Mouse (Mus musculus) embryo, embryonic 11.5 days (tissue): Measurements from ENCODE around the gene Marcks.

Experiments used
- DNase-seq: peaks from one replicate; pipeline ENCODE4 v3.0.0-alpha.2; 2012; ENCODE audit warnings: low read depth, low spot score

Marcks gene

DNA sequence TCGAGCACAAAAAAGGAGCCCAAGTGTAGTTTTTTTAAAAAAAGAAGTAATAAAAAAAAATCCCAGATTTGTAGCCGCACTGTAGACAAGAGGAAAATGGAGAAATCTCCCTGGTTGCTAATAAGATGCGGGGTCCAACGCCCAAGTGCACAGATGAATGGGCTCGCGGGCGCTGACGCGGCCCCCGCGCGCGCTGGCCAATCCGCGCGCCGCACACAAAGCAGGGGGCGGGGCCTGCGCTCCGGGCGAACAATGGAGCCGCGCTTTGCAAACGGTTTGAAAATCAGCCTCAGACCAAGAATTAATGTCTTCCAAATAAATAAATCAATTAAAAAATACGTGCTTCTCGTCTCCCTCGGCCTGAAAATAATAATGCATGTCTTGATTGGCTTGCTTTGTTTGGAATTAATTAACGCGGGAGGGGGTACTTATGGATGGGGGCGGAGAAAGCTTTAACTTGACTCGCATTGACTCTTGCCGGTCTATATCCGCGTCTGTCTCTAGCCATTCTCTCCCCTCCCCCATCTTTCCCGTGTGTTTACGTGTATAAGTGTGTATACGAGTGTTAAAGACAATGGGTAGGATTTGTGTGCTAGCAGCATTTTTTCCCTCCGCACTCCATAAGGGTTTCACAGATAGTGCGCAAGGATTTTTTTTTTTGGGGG is at the start of gene Marcks:
Gene Marcks (minus strand): TSS at position 143 of the 665 bp plus-strand sequence.
- peak; percentile 89 for DNase-seq

DNA sequence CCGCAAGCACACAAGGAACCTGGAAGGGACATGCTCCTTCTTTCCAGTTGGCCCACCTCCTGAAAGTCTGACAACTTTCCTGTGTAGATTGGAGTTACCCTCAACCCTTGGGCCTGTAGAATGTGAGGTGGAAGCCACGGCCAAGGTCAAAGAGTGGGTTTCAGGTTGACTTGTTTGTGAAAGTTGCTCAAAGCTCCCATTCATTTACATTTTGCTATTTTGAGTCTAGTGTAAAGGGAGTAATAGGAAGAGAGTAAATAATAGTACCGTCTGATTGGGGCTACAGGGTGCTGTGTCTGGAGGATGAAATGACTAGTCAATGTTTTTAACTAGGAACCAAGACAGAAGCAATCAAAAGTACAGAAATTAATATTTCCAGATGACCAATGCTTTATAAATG is 38.4 kb upstream of the Marcks start:
- DNase-seq: no peak

DNA sequence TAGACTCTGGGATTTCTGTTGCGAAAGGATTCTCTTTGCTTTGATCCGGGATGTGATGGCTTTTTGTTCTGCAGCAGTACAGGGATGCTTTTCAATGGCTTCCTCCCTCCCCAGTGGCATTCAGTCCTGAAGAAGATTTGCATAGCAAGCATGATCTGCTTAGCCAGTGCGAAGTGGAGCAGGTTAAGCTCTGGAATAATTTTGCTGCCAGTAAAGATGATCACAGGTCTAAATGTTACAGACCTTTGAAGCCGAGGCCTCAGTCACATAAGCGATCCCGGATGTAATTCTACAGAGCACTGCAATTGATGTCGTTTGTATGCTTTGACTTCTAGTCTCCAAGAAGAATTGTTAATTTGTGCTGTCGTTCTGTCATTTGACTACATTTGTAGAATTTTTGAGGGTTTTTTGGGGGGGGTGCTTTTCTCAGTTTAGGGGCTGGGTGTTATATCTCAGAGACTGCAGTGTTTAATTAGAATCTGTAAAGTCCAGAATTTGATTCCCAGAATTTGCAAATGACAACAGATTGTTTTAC is 33.8 kb upstream of the Marcks start:
- no peak for DNase-seq

DNA sequence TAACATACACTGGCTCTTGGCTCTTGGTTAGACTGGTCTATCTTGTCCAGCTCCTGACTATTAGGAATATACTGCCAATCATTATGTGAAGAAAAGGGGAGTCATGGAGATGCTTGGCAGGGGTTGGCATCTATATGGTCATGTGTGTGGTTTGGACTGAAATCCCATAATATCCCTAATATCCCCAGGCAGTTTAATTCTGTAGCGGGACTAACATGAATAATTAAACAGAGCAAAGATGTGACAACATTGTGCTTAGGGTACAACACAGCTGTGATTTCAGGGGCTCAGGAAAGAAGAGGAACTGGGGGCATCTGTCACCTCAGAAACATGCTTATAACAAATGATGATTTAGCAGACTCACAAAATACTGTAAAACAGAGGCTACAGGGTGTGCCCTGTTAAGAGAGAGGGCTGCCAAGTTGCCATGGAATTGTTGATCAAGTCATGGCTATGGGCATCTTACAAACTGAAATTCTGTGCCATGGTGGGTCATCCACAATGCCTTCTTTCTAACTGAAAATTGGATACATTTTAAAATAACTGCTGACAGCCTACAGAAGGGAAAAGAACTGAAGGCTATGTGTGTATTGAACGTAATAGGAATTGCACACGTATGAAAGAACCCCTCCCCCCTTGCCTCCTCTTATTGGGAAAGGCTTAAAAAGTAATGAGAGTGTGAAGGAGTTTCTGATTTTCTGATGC is 33.1 kb upstream of the Marcks start:
- DNase-seq: no peak

DNA sequence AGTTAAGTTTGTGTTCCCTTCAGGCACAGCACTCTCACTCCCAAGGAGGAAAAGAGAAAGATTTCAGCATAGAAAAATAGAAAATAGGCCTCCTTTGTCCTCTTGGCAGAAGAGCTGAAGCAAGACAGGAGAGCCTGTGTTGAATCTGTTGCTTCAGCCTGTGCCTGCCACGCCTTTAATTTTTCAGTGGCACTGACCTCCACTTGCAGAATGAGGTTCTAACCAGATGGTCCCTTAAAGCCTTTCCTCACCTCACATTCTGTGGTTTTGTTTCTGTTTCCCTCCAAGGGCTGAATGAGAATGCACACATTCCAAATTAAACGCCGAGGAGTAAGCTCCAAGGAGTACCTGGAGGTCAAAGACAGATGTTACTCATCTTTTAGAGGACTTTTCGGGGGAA is 32.2 kb upstream of the Marcks start:
- DNase-seq: no peak

DNA sequence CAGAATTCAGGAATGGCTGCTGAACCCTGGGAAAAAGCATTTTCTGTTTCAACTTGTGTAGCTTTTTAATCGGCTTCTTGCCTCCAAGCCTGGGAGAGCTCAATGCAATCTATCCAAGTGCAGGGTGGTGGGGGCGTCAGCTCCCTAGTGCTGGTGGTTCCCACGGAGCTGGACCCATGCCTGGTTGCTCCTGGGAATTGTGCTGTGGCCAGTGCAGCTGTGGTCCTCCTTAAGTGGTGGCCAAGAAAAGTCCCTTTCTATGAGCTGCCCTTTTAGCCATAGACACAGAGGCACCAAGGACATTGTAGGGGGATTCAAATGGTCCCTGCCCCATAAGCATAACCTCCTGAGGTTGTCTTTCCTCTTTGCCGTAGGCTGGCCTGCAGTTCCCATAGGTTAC is 31.7 kb upstream of the Marcks start:
- DNase-seq: no peak

DNA sequence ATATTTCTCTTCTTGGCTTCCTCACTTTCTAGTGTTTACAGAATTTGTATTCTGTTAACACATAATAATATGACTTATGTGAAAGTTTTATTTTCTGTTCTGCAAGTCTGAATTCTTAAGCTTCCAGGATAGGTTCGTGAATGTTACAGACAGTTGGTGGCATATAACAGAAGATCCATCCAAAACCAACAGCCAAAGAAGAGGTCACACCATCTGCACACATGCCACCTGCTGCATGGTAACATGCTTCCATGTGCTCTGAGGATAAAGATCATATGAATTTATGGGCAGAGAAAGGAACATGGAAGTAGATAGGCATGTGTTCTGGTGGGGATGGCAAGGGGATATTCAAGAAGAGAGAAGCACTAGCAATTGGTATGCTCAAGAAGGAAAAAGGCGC is 28.8 kb upstream of the Marcks start:
- DNase-seq: no peak

DNA sequence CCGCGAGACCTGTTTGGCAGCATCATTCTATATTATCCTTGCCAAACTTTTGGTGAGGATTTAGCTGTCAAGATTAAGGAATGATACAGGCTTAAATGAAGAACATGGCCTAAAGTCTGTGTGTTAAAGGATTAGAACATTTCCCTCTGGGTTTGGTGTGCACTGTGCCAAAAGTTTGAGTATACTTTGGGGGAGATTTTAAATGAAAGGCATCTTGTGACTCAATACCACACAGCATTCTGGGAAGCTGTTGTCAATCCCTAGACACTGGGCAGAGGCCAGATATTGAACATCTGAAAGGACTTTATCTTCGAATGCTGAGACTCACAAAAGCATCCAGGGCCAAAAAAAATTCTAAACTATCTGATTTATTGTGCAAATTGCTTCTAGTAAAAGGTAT is 21.0 kb upstream of the Marcks start:
- no peak for DNase-seq

DNA sequence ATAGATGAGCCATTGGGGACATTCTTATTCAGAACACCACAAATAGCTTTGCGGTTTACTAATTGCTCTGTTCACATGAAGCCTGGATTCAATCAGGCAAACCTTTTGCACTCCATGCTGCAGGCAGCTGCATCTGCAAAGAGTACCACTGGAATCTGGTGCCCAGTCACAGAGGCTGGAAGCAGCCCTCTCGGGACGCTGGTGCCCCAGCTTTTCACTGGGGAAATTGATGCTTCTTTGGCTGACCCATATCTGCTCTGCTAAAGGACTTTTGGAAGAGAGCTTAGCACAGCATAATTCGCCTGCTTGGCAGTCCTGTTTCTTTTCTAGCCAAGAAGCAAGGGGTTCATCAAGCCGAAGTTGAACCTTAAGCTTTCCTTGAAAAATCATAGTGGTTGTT is 18.4 kb upstream of the Marcks start:
- no peak for DNase-seq

DNA sequence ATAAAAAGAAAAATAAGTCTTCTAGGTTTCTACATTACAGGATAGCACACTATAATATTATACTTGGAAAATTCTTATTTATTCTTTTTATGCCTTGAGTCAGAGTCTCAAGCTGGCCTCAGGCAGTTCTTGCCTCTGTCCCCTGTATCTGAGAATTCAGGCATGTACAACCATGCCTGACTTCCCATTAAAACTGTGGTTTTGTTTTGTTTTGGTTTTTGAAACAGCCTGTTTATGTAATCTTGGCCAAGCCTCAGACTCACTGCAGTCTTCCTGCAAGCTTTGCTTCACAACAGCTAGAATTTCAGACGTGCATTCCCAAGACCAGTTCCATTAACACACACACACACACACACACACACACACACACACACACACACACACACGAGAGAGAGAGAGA is 16.4 kb upstream of the Marcks start:
- DNase-seq: no peak

DNA sequence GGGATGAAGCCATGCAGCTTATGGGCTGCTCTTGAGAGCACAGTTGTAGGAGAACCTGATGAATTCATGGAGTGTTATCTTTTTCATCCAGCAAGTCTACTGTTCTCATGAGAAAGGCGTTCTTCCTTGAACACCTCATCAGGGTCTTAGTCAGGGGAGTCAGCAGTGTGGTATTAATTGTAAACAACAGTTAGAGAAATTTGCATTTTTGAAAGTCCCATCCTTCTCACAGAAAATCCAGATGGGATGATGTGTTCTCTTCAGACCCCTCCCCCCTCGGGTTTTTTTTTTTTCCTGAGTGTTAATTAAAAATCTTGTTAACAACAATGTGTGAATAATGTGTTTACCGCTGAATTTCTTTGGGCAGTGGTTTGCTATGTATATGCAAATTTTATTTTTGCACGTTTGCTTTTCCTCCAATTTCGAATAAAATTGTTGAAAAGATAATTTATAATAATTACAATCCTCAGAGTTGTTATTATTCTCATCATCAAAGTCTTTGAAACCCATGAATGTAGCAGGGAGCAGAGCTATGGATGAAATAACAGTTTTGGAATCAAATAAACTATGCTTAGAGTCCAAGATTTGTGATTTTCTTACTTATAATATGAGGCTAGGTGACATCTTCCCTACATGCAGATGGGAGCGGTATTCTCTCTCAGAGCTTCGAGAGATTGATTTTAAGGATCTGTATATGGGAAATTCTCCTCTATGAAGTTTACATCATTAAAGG is 13.0 kb upstream of the Marcks start:
- DNase-seq: no peak

DNA sequence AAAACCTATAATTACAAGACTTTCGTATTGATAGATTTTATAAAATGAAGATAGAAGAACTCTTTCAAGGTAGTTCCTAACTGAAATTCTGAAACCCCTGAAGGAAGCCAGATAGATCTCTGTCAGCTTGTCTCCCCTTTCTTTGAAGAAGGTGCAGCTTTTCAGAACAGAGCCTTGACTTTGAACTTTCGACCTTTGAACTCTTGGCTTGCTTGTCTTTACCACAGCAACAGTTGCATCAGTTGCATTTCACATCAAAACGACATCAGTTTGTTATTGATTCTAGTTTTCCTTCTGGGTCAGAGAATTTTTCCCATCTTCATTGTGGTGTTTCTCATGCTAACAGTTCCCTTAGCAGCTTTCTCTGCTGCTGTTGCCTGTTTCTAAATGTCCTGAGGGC is 9.3 kb upstream of the Marcks start:
- DNase-seq: no peak

DNA sequence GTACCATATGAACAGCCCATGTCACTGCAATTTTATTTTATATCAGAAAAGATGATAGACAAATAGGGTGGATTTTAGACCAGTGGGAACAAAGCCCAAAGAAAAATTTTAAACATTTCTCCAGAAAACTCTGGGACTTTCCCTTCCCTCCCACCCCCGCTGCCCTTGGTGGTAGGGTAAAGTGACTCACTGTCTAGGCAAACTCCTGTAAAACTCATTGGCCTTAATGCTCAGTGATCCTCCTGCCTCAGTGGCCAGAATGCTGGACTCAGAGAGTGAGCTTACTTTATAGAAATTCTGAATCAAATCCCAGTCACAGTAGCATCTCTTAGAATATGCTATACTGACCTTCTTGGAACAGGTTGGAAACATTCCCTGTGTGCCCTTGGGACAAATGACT is 6.7 kb upstream of the Marcks start:
- no peak for DNase-seq

DNA sequence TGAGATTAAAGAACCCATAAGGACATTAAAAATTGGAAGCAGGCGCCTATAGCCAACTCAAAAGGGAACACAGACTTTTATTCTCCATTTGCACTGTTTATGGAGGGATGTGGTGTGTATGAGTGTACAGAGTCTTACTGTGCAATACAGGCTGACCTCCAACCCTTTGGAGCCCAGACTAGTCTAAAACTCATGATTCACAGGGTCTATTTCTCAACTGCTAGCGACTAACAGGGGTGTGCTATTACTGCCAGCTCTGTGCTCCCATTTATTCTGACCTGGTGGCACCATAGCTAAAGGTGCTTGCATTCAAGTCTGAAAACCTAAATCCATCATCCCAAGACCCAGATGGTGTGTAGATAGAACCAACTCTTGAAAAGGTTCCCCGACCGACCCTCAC is 2.9 kb upstream of the Marcks start:
- DNase-seq: no peak

DNA sequence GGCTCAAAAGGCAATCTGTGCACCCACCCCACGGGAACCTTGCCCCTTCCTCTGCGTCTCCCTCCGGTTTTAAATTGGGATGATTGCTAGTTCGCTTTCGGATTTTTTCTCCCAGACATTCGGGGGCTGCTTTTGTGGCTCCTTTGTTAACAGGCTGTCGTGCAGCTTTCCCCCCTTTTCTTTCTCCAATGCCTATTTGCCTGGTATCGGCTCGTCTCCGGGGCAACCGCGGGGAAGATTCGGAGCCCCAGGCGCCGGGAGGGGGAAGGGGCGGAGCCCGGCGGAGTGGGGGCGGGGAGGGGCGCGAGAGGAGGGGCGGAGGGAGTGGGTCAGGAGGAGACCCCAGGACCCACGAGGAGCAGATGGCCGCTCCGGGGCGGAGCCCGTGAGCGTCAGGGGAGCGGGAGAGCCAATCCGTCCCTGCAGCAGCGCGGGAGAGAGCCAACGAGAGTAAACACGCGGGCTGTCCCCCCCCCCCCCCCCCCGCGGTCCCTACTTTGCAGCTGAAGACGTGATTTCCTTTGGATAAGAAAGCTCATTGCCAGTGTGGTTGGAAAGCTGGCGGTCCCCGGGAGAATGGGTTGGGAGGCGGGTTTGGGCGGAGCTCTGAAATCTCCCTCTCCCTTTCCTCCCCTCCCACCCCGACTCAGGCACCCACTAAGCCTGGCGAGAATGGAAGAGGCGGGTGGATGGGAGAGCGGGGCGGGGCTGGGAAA is 2.2 kb upstream of the Marcks start:
- DNase-seq: peak; percentile 90

DNA sequence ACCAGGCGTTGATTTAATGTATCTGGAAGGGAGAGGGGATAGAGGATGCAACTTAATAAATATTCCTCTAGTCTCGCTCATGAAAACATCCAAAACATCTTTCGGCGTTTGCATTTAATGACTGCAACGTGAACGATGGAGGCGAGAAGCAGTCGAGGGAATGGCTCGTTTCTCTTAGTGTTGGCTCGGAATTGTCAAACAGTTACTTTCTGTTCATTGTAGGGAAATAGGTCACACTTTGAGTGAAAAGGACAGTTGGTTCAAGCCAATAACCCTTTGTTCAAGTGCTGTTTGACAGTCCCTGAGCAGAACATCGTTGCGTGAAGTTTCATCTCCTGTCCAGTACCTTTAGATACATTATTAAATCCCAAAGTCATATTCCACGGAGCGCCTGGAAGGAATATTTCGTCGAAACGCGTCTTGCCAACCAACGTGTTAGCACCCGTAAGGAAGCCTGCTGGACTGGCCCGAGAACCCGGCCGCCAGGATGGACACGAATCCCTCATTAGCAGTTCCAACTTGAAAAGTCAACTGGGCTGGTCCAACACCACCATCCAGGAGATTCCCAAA is 1.5 kb upstream of the Marcks start:
- DNase-seq: peak; percentile 39

DNA sequence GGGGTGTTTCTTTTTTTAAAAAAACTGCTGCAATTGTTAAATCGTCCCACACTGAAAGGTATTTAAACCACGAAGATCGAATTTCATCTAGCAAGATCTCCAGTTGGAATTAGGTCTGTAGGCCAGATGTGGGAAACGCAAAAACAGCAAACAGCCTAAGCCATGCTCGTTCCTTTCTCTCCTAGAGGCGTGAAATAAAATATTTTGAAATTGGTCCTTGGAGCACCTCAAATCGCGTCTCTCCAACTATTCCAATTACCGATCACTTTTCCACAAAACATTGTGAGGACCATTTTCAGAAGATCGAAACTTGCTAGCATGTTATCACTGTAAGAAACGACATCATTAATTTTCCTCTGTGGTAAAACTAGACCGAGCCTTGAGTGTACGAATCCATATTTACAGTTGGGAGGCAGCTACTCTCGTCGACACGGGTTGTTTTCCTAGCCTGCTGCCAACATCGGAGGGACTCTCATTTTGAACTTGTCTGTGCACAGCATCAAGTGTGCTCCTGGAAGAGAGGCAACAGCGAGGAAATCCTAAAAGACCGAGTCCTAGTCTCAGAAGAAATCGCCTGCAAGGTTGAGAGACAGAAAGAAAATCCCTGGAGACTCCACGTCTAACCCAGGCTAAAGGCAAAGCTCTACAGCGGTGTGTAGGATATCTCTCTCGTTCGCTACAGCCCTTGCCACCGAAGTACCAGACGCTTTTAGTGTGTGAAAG is 884 bp upstream of the Marcks start:
- DNase-seq: peak; percentile 40

DNA sequence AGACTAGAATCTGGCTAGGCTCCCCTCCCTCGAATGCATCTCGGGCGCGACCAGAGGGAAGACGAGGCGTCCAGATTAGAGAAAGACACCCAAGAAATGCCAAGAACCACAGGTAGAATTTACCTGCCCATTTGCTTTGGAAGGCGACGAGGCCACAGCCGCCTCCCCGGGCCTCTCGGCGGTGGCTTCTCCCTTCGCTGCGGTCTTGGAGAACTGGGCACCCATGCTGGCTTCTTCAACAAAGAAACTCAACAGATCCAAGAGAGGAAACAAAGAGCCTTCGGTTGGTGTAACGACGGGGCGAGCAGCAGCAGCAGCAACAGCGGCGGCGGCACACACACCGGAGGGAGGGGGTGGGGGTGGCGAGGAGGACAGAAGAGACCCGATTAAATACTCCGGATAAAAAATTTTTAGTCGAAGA is 399 bp downstream of the Marcks start:
- no peak for DNase-seq

DNA sequence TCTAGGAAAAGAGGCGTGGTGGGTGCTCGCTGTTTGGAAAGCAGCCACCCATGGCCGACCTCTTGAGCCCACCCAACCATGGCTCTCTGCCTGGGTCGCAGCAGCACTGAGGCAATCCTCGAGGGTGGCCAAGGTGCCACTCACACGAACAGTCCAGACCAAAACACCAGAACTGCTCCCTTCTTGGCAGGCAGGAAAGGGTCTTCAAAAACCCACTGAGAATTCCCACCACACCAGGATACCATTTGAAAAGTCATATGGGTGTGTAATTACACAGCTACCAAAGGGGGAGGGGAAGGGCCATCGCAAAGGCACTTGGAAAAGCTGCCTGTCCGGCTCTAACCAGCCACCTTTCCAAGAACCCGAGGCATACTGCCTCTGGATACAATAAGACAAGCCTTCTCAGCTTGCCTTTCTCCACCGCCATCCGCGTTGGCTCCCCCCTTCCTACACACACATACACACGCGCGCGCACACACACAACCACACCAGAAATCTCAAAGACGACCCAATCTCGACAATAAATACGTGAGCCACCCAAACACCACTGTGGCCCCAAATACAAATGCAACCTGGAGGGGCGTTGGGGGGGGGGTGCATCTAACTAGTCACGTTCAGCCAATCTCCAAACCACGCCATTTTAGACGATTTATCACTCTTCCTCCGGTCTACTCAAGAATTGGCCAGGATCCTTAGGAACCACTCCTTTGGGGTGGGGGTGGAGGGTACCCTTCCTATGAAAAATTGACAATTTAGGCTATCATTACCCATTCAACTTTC is 999 bp downstream of the Marcks start:
- peak; percentile 42 for DNase-seq

DNA sequence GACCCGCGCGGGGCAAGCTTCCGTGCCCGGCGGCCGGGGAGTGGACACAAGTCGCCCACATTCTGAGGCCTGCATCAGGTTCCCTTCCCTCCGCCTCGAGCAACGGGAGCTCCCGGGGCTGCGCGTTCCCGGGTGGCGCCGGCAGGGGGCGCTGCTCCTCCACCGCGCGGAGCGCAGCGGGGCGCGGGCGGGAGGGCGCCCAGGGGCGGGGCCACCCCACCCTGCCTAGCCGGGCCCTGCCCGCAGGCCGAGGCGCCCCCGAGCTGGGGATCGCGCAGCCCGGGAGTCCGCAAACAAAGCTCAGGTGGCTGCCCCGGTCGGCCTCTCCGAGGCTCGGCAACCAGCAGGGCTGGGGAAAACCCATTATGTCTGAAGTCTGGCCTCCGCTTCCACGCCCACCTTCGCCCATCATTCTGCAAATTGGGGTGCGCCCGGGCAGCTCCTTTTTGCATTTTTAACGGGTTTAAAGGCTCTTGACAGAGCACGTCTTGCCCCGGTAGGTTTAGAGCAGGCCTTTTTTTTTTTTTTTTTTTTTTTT is 1.7 kb downstream of the Marcks start:
- DNase-seq: peak; percentile 89
